Mouse (Mus musculus) heart, adult 18-20 months (tissue): ENCODE results near the gene H2al1m. TPM values are rescaled to one million over a fixed set of nuclear protein-coding genes. Genes with fewer than 3 reads are reported as not detected.
A peak's percentile ranks its signal among the peaks of the same experiment; 100 is the strongest.
"Not testable (repeated sequence)": the region's sequence is repeated elsewhere in the genome, so short reads cannot be mapped to it uniquely, and the experiment has no call there.

Experiments
- DNase-seq, 2 experiments: peaks; one replicate each; pipeline ENCODE4 v3.0.0; 2021 to 2022; ENCODE audit warnings: mixed read lengths in 1 of 2
- long read RNA-seq, 2 experiments: library from polyadenylated mRNA; stranded (forward); transcript quantifications; one replicate each; pipeline ENCODE4 v2.0.0; 2021
- total RNA-seq, 2 experiments: library from RNA; stranded (reverse); gene quantifications; 2 replicates each; pipeline ENCODE4 v1.2.3; 2021

H2al1m gene
- 1 to 10 TPM in 1 of 2 experiments, not detected in 1; 1.0 TPM for total RNA-seq
- long read RNA-seq, experiment 1, result 0 reads
- long read RNA-seq, experiment 2, result 0 reads

DNA sequence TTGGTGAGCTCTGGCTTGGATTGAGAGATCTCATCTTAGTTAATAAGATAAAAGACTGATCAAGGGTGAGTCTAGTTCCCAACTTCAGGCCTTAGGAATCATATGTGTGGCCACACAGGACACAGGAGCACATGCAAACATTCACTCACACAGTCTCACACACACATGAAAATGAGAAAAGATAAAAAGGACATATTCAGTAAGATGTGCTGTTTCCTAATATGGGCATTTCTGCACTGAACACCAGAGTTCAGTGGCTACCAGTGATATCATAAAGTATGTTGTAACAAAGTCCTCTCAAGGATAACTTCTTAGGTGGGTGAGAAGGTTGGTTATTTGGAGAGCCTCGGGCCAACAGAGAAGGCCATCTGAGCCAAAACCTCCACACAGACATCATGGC is at the start of gene H2al1m:
H2al1m (plus strand) TSS at position 301 of the 400 bp plus-strand sequence.
- DNase-seq, result not testable (repeated sequence)

GRCm38 (mm10) chrX:9240737-9241591 is 42.6 kb upstream of the H2al1m start:
- DNase-seq, result no peak

- no peak for DNase-seq
These were observed 40.1 kb upstream of the H2al1m start for GRCm38 (mm10) chrX:9243381-9243864.

DNA sequence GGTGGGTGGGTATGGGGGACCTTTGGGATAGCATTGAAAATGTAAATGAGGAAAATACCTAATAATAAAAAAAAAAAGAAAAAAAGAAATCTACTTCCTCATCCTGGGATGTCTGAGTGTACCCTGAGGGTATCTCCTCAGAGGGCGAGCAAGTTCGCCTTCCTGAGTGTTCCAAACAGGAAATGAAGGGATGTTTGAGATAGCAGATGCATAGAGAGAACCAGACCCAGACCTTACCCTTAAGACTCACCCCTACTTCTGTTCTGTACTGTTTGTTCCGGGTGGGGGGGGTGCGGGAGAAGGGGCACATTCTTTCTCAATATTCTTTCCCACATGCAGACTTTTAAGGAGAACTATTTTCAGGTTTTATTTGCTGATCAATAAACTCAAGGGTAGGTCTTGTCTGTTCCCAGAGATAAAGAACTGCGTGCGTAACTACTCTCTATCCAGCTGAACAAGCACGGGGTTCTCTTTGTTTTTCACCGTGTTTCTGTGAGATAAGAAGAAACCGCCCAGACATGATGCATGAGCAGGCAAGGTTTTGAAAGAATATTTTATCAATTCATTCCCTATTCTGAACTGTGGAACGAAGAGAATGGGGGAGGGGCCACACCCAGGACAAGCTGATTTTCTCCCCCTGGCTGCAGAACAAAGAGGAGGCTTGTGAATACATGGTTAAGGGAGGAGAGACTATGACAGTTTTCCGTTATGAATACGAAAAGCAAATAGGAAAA is 38.8 kb upstream of the H2al1m start:
- no peak for DNase-seq

DNA sequence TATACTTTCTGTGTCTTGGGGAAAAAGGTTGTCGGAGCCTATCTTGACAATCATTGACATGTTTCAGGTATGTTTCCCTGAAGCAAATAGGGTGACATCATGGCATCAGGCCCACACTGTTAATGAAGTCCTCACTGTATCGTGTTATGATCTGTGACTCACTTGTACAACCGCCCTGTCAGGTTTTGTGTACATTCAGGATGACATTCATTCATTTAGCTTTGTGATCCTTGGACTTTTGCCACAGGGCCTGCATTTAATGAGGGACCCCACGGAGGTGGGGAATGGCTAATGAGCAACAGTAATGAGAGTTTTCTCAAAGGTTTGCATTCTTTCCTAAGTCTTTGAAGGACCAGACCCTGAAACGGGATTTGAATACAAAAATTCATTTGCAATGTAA is 34.7 kb upstream of the H2al1m start:
- DNase-seq, result no peak

GRCm38 (mm10) chrX:9253990-9254389 is 29.6 kb upstream of the H2al1m start:
- DNase-seq, result no peak

DNA sequence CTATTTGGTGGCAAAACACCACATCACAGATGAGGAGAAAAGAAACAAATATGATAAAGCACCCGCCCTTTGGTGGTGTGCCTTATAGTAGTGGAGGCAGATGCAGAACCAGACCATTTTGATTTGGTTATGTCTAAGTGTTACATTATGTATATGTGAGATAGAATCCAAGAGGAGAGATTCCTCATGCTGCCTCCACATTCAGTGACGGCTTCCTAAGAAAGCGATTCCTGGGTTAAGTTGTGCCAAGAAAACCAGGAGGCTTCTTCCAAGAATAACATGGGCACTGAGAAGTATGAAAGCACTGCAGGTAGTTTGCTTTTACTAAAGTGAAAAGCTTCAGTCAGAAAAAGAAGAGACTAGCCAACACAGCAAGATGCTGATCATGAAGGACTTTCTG is 28.7 kb upstream of the H2al1m start:
- no peak for DNase-seq

GRCm38 (mm10) chrX:9256766-9257165 is 26.8 kb upstream of the H2al1m start, which contains the start of gene Gm14862:
Gm14862 (minus strand) TSS chrX:9256899.
- DNase-seq, result no peak

DNA sequence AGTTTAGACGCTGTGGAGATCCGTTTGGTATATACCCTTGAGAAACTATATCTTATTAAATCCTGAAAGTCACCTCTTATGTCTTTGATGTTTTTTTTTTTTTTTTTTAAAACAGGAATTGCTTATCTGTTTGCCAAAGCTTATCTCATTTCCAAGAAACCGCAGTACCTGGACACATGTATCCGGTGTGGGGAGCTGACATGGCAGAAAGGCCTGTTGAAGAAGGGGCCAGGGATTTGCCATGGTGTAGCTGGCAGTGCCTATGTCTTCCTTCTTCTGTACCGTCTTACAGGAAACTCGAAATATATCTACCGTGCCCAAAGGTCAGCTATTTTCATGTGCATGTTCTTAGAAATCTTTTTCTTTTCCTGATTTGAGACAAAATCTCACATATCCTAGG is 25.7 kb upstream of the H2al1m start:
- no peak for DNase-seq

DNA sequence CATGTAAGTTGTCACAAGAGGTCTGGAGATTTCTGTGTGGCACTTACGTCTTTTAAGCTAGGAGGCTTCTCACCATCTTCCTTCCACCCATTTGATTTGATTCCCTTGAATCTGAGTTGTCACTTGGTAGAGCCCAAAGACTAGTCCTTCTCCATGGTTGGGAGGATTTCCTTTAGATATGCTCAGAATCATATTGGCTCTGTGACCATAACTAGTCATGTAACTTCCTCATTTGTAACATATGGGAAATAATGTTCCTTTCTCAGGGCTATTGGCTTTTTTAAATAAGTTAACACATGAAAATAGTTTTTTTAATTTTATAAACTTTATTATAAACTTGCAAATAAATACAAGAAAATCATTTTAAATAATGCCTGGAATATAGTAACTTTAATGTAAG is 24.3 kb upstream of the H2al1m start:
- DNase-seq, result no peak

DNA sequence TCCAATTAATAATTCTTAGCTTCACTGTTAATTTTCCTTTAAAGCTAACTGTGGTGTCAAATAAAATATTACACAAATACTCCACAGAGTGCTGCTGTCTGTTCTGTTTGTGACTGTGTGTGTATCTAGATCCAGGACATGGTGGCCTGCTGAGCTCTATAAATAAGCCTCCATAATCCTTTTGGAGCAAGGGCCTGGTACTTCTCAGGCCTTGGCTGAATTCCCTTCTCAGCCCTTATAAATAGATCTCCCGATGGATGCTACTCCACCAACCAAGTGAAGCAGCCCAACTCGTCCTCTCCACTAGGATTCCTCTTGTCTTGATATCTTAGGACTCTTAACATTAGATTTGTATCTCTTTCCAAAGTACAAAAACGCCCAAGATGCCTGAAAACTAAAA is 12.5 kb upstream of the H2al1m start:
- DNase-seq, result peak; percentile 9 to 30

GRCm38 (mm10) chrX:9271947-9272459 is 11.6 kb upstream of the H2al1m start:
- no peak for DNase-seq

DNA sequence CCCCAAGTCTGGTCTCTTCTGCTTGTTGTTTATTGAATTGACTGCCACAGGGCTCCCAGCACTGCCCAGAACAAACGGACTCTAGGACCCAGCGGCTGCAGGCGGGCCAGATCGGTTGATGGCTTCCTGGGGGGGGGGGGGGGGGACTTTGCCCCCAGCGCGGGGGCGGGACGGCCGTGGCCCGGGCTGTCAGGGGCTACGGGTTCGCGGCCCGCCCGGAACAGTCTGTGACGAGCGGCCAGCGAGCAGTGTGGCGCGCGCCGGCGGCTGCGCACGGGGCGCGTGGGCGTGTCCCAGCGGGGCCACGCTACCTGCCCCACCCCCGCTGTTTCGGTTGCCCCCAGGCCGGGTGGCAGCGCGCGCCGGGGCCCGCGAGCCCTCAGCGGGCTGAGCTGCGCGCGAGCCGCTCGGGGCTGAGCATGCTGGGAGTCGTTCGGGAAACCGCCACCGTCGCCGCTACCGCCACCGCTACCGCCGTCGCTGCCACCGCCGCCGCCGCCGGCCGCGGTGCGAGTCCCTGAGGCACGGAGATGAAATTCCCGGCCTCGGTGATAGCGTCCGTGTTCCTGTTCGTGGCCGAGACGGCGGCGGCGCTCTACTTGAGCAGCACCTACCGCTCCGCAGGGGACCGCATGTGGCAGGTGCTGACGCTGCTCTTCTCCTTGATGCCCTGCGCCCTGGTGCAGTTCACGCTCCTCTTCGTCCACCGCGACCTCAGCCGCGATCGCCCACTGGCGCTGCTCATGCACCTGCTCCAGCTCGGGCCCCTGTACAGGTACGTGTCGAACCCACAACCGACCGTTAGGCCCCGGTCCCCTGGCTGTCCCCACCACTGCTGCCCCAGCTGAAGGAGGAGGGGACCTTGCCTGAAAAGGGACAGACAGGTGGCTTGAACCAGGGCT is 10.9 kb upstream of the H2al1m start, which contains the start of gene Xk:
Xk (plus strand) TSS at position 297 of the 902 bp plus-strand sequence.
- peak; percentile 55 to 66 for DNase-seq

- no peak for DNase-seq
These were observed 10.1 kb upstream of the H2al1m start for GRCm38 (mm10) chrX:9273377-9274002.

- no peak for DNase-seq
These were observed 9.2 kb upstream of the H2al1m start for GRCm38 (mm10) chrX:9274321-9274720.

- DNase-seq, result not testable (repeated sequence)
These were observed 9.7 kb downstream of the H2al1m start for GRCm38 (mm10) chrX:9293140-9293829.

GRCm38 (mm10) chrX:9298413-9298864 is 14.9 kb downstream of the H2al1m start:
- no peak for DNase-seq

DNA sequence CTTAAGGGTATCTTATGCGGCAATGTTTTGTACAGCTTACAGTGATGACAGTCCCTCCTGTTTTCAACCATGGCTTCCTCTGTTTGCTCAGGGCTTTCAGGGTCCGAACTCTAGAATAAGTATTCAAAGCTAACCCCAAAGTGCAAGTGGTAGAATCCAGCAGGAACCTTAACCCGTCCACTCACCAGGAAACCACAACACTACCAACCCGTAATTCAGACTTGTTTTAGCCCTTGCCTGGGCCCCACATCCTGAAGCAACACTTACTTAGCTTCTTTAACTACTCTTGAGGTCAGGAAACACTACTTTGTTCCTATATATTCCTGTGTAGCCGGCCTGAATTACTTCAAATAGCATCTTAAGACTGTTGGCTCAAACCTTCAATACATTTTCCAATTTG is 19.2 kb downstream of the H2al1m start:
- DNase-seq, result no peak

DNA sequence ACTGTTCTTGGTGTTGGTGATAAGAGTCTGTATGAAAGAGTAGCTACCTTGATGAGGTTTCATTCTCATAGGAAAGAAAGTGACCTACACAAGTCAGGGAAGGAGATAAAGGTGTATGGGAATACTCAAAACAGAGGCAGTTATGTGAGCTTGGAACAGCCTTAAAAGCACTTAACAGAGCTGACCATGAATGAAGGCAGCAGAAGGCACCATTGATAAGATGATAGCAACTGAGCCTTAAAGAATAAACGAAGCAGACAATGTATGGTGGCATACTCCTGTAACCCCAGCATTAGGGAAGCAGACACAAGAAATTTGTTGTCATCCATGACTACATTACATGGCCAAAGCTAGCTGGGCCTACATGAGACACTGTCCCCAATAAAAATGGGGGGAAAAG is 19.9 kb downstream of the H2al1m start:
- DNase-seq, result no peak

DNA sequence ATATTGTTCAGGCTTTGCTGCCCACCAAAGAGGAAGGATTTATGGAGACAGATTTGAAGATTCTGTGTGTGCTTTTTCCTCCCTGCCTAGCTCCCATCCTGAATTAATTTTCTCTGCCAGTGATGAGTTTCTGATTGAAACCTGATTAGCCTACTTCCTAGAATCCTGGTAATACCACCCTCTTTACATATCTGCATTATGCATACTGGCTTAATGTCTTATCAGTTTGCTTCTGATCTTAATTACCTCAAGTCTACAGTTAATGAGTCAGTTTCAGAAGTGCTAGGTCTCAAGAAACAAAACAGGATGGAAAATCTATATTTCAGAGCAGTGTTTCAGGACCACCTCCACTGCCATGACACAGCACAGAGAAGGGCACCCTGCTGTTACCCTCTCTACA is 32.9 kb downstream of the H2al1m start:
- DNase-seq, result not testable (repeated sequence)
